Mouse (Mus musculus) lung, postnatal 0 days (tissue): Measurements from ENCODE around the gene Bik. TPM values are rescaled to one million over a fixed set of nuclear protein-coding genes. Genes with fewer than 3 reads are reported as not detected.
A peak's percentile ranks its signal among the peaks of the same experiment; 100 is the strongest.

Experiments used
- ATAC-seq: fragments of 200-750 bp; cut with Nextera tagmentation; 2 replicates; pipeline ENCODE4 v1.8.0; 2017; ENCODE audit warnings: moderate library complexity
- DNase-seq: peaks from one replicate; pipeline ENCODE4 v3.0.0-alpha.2; 2016; ENCODE audit warnings: low spot score
- H3K27ac ChIP-seq: fragments of 300-500 bp; sonication (generic); 2 replicates; pipeline ENCODE4 v1.5.1; 2014; ENCODE audit warnings: antibody characterized with exemption, mild to moderate bottlenecking, low read length, mixed read lengths
- H3K27me3 ChIP-seq: fragments of 300-500 bp; sonication (generic); replicated peaks from 2 replicates; pipeline ENCODE4 v1.6.1; 2014; ENCODE audit warnings: low read length, mixed read lengths; ENCODE audit not compliant: insufficient read depth
- H3K36me3 ChIP-seq: fragments of 300-500 bp; sonication (generic); 2 replicates; pipeline ENCODE4 v1.6.1; 2014; ENCODE audit warnings: low read length, mixed read lengths; ENCODE audit not compliant: insufficient read depth
- H3K4me1 ChIP-seq: fragments of 300-500 bp; sonication (generic); 2 replicates; pipeline ENCODE4 v1.6.1; 2014; ENCODE audit warnings: antibody characterized with exemption, low read depth, low read length, mixed read lengths; ENCODE audit not compliant: insufficient read depth
- H3K4me2 ChIP-seq: fragments of 300-500 bp; sonication (generic); replicated peaks from 2 replicates; pipeline ENCODE4 v1.6.1; 2014; ENCODE audit warnings: low read depth, mild to moderate bottlenecking, low read length, moderate library complexity, mixed read lengths
- H3K4me3 ChIP-seq: fragments of 300-500 bp; sonication (generic); 2 replicates; pipeline ENCODE4 v1.5.1; 2014; ENCODE audit warnings: low read depth, low read length
- H3K9ac ChIP-seq: fragments of 300-500 bp; sonication (generic); replicated peaks from 2 replicates; pipeline ENCODE4 v1.6.1; 2014; ENCODE audit warnings: low read depth, mild to moderate bottlenecking
- H3K9me3 ChIP-seq: fragments of 300-500 bp; sonication (generic); 2 replicates; pipeline ENCODE4 v1.6.1; 2016; ENCODE audit warnings: low read length, mixed read lengths
- CTCF ChIP-seq: IDR thresholded peaks from 2 replicates; pipeline ENCODE4 v1.5.1; 2016; ENCODE audit warnings: antibody characterized with exemption, mild to moderate bottlenecking
- EP300 ChIP-seq: IDR thresholded peaks from 2 replicates; pipeline ENCODE4 v1.6.1; 2016; ENCODE audit warnings: antibody characterized with exemption, mild to moderate bottlenecking, control low read depth
- WGBS: fragments of 180-500 bp; shearing (Covaris S2); extraction: QIAGEN DNeasy Blood & Tissue Kit; methylation state at CpG from one replicate; pipeline ENCODE4 v1.1.7; 2014; 5-methylcytosine and 5-hydroxymethylcytosine counted together
- polyA plus RNA-seq: library from polyadenylated mRNA; unstranded; fragments of >200 nt; fragmentation: Nextera tagmentation; extraction: Ambion mirVana; gene quantifications from 2 replicates; pipeline ENCODE4 v1.2.1, GENCODE M21; 2015

The Bik gene
- polyA plus RNA-seq, 1 experiment from 2014 or later = 33.8 TPM

DNA sequence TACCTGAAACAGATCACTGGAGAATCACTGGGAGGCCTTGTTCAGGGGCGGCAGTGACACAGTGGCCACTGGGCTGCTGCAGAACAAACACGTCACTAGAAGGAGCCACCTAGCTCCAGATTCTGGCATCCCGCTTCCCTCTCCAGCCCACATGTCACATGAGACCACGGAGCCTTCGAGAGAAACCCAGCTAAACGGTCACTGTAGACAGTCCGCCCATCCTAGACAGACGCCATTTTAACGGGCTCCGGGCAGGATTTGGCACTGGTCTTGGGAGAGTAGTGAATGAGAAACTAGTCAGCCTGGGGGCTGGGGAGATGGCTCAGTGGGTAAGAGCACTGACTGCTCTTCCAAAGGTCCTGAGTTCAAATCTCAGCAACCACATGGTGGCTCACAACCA, 42.4 kb upstream of the Bik start:
- no peaks in the 10 kb centered on the region for H3K4me1 ChIP-seq
- WGBS = 87% methylated on average over 10 of the region's 10 CpGs
- no peak for ATAC-seq
- TF ChIP-seq EP300 (no peak), CTCF (no peak)
- no peak overlapping the region for H3K9ac ChIP-seq
- H3K36me3 ChIP-seq = no peaks in the 10 kb centered on the region
- H3K27ac ChIP-seq = no peak overlapping the region
- H3K4me2 ChIP-seq = no peak overlapping the region
- H3K4me3 ChIP-seq = no peak overlapping the region
- H3K9me3 ChIP-seq = no peaks in the 10 kb centered on the region
- H3K27me3 ChIP-seq = no peaks in the 10 kb centered on the region
- DNase-seq = no peak

GRCm38 (mm10) chr15:83487477-83488115, 39.1 kb upstream of the Bik start:
- Histone ChIP-seq H3K27me3 (no peaks in the 10 kb centered on the region), H3K27ac (no peak overlapping the region), H3K9ac (no peak overlapping the region), H3K4me1 (no peaks in the 10 kb centered on the region), H3K4me2 (no peak overlapping the region), H3K36me3 (no peaks in the 10 kb centered on the region), H3K4me3 (no peak overlapping the region), H3K9me3 (no peaks in the 10 kb centered on the region)
- TF ChIP-seq EP300 (no peak), CTCF (no peak)
- peak; percentile 32; the same call in 1 of the 2 replicates for ATAC-seq
- 73% methylated on average over 9 of the region's 9 CpGs for WGBS
- DNase-seq = no peak

DNA sequence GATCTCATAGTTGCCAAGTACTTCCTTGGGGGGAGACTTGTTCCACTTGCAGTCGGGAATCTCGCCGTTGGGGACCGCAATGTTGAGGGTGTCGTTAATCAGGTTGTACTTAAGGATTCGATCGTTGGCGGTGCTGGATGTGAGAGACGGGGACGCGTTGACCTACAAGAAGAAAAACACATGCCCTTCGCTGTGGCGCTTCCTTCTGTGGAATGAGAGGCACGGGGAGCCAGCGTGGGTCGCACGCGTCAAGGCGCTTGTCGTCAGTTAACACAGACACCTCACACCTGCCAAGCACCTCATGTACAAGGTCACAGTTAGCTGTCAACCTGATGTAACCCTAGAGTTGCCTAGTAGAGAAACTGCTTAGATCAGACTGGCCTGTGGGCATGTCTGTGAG, 37.2 kb upstream of the Bik start:
- H3K9ac ChIP-seq = no peak overlapping the region
- WGBS = 76% methylated on average over 20 of the region's 20 CpGs

GRCm38 (mm10) chr15:83491891-83492290, 34.8 kb upstream of the Bik start:
- H3K9me3 ChIP-seq = no peaks in the 10 kb centered on the region
- no peaks in the 10 kb centered on the region for H3K27me3 ChIP-seq
- DNase-seq (no peak), ATAC-seq (peak; percentile 32; the same call in 1 of the 2 replicates)
- no peak overlapping the region for H3K27ac ChIP-seq
- H3K4me3 ChIP-seq = no peak overlapping the region
- WGBS = 63% methylated on average over 5 of the region's 5 CpGs
- TF ChIP-seq EP300 = no peak
- TF ChIP-seq CTCF = no peak
- H3K36me3 ChIP-seq = 0 out of 2 replicates have a peak, but pooled peaks cover 4% of the 10 kb centered on the region
- no peaks in the 10 kb centered on the region for H3K4me1 ChIP-seq
- no peak overlapping the region for H3K4me2 ChIP-seq
- no peak overlapping the region for H3K9ac ChIP-seq

More for the DNA sequence above, 37.2 kb upstream of the Bik start:
- H3K4me3 ChIP-seq = no peak overlapping the region
- no peaks in the 10 kb centered on the region for H3K36me3 ChIP-seq
- TF ChIP-seq EP300 (no peak), CTCF (no peak)
- H3K27ac ChIP-seq = no peak overlapping the region
- no peaks in the 10 kb centered on the region for H3K9me3 ChIP-seq
- DNase-seq (no peak), ATAC-seq (no peak)
- H3K4me2 ChIP-seq = no peak overlapping the region
- no peaks in the 10 kb centered on the region for H3K4me1 ChIP-seq
- H3K27me3 ChIP-seq = no peaks in the 10 kb centered on the region

DNA sequence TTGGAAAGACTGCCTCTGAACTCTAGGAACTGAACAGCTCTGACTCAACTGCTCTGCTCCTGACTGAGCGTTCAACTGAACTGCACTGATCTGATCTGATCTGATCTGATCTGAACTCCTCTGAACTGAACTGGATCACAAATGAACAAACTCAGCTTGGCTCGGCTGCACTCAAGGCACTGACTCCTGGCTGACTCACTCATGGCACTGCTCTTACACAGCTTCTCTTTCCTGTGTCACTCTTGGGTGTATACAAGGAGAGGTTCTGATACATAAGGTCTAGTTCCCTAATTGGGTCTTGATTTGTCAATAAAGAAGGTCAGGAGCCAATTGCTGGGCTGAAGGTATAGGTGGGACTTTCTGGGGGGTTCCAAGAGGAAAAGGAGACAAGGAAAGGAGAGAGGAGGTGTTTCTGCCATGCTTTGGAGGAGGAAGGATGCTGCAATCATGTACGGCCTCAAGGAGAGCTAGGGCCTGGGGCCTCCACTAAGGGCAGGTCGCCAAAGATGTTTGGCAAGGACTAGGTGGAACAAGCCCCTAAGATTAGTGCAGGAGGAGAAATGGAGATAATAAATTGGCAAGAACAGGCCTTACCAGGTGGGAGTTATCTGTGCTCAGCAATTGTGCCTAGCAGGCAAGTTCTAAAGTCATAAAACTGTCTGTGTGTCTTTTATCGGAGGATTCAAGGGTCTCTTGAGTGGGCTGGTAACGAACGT, 32.6 kb upstream of the Bik start:
- H3K4me2 ChIP-seq = no peak overlapping the region
- DNase-seq (no peak), ATAC-seq (no peak)
- H3K27ac ChIP-seq = no peak overlapping the region
- H3K4me3 ChIP-seq = no peak overlapping the region
- H3K27me3 ChIP-seq = no peaks in the 10 kb centered on the region
- H3K9me3 ChIP-seq = no peaks in the 10 kb centered on the region
- 0 out of 2 replicates have a peak, but pooled peaks cover 4% of the 10 kb centered on the region for H3K36me3 ChIP-seq
- no peak for TF ChIP-seq EP300
- TF ChIP-seq CTCF = no peak
- no peak overlapping the region for H3K9ac ChIP-seq
- 77% methylated on average over 7 of the region's 7 CpGs for WGBS
- H3K4me1 ChIP-seq = no peaks in the 10 kb centered on the region

- Histone ChIP-seq H3K9ac (no peak overlapping the region), H3K4me1 (no peaks in the 10 kb centered on the region), H3K27me3 (no peaks in the 10 kb centered on the region), H3K4me2 (no peak overlapping the region), H3K4me3 (no peak overlapping the region), H3K36me3 (0 out of 2 replicates have a peak, but pooled peaks cover 4% of the 10 kb centered on the region), H3K9me3 (no peaks in the 10 kb centered on the region), H3K27ac (no peak overlapping the region)
- DNase-seq (no peak), ATAC-seq (no peak)
- TF ChIP-seq EP300 (no peak), CTCF (no peak)
- 66% methylated on average over 6 of the region's 6 CpGs for WGBS
These were observed 32.1 kb upstream of the Bik start for GRCm38 (mm10) chr15:83494572-83494920.
